Mouse (Mus musculus) retina, postnatal 7 days (tissue): ENCODE results near the gene Slc52a3.

ENCODE experiments used
- DNase-seq: peaks from one replicate; pipeline ENCODE4 v3.0.0-alpha.2; 2012; ENCODE audit warnings: low read depth, low spot score

Gene Slc52a3

GRCm38 (mm10) chr2:151996229-151997189 is at the start of gene Slc52a3:
TSS of gene Slc52a3 (plus strand) at chr2:151996511.
- peak; percentile 68 for DNase-seq

GRCm38 (mm10) chr2:151947617-151948016 is 48.7 kb upstream of the Slc52a3 start:
- DNase-seq: no peak

GRCm38 (mm10) chr2:151948311-151948710 is 48.0 kb upstream of the Slc52a3 start:
- DNase-seq: no peak

- DNase-seq: no peak
These were observed 47.1 kb upstream of the Slc52a3 start for GRCm38 (mm10) chr2:151949082-151949774.

GRCm38 (mm10) chr2:151953665-151954064 is 42.6 kb upstream of the Slc52a3 start:
- no peak for DNase-seq

- DNase-seq: no peak
These were observed 39.7 kb upstream of the Slc52a3 start for GRCm38 (mm10) chr2:151956500-151957137.

- no peak for DNase-seq
These were observed 37.0 kb upstream of the Slc52a3 start for GRCm38 (mm10) chr2:151959274-151959673.

GRCm38 (mm10) chr2:151961284-151962196 is 34.8 kb upstream of the Slc52a3 start:
- no peak for DNase-seq

GRCm38 (mm10) chr2:151962474-151962873 is 33.8 kb upstream of the Slc52a3 start:
- no peak for DNase-seq

- no peak for DNase-seq
These were observed 33.0 kb upstream of the Slc52a3 start for GRCm38 (mm10) chr2:151963319-151963718.

GRCm38 (mm10) chr2:151964052-151964451 is 32.3 kb upstream of the Slc52a3 start:
- DNase-seq: peak; percentile 76

GRCm38 (mm10) chr2:151967176-151967750 is 29.0 kb upstream of the Slc52a3 start:
- no peak for DNase-seq

GRCm38 (mm10) chr2:151967792-151968191 is 28.5 kb upstream of the Slc52a3 start:
- no peak for DNase-seq

- no peak for DNase-seq
These were observed 27.9 kb upstream of the Slc52a3 start for GRCm38 (mm10) chr2:151968451-151968850.

GRCm38 (mm10) chr2:151968986-151969385 is 27.3 kb upstream of the Slc52a3 start:
- no peak for DNase-seq

GRCm38 (mm10) chr2:151969396-151969795 is 26.9 kb upstream of the Slc52a3 start:
- DNase-seq: no peak

- DNase-seq: peak; percentile 78
These were observed 25.8 kb upstream of the Slc52a3 start for GRCm38 (mm10) chr2:151970191-151971172.

- no peak for DNase-seq
These were observed 24.6 kb upstream of the Slc52a3 start for GRCm38 (mm10) chr2:151971748-151972147.

GRCm38 (mm10) chr2:151972880-151973594 is 23.3 kb upstream of the Slc52a3 start:
- DNase-seq: peak; percentile 78
